Comparison of ENCODE assay signal across 9 mouse cellular contexts in genomic region chr4:82466144-82466543, GRCm38 (mm10).
DNase-seq lines count a peak whose midpoint lies in the region; ATAC-seq and TF ChIP-seq lines count a peak whose summit lies in the region.
"Had no signal": no experiment of that assay in that cellular context is flagged by ENCODE, and none has a peak within 500 bp of the region (broad histone marks: within the 10 kb centered on the region; RNA-seq: fewer than 3 reads in every experiment).

No protein-coding gene starts in this region.

- WGBS in heart, embryonic 13.5 days: 35% methylated on average over 6 of the region's 6 CpGs
- whole genome bisulfite sequencing in neural tube, embryonic 13.5 days: 71% methylated on average over 6 of the region's 6 CpGs
- 33% methylated on average over 6 of the region's 6 CpGs for WGBS in kidney, adult 2 months

- H3K4me1 ChIP-seq in heart, embryonic 13.5 days: peaks cover 86% of the 10 kb centered on the region
- H3K4me1 ChIP-seq in neural tube, embryonic 13.5 days (replicated peaks): peaks cover 65% of the 10 kb centered on the region
- H3K4me1 ChIP-seq in kidney, adult 2 months (ENCODE audit: control insufficient read depth, insufficient read depth, low read length): peaks cover 30% of the 10 kb centered on the region

- H3K9me3 ChIP-seq in heart, embryonic 13.5 days: no peaks in the 10 kb centered on the region
- H3K9me3 ChIP-seq in neural tube, embryonic 13.5 days: no peaks in the 10 kb centered on the region
- H3K9me3 ChIP-seq: hindbrain, embryonic 10.5 days had no signal

- TF ChIP-seq POLR2A in kidney, adult 2 months (IDR thresholded peaks at IDR 0.05; ENCODE audit: low read depth, low read length): no peak

- no peaks in the 10 kb centered on the region for H3K36me3 ChIP-seq in heart, embryonic 13.5 days
- H3K36me3 ChIP-seq in neural tube, embryonic 13.5 days: no peaks in the 10 kb centered on the region
- H3K36me3 ChIP-seq in kidney, adult 2 months (ENCODE audit: control insufficient read depth, insufficient read depth, low read length): no peaks in the 10 kb centered on the region
- H3K36me3 ChIP-seq: hindbrain, embryonic 10.5 days had no signal

- H3K4me3 ChIP-seq in heart, embryonic 13.5 days: no peak overlapping the region
- H3K4me3 ChIP-seq in neural tube, embryonic 13.5 days: no peak overlapping the region
- no peak overlapping the region for H3K4me3 ChIP-seq in kidney, adult 2 months (ENCODE audit: insufficient read depth, low read depth, low read length)
- H3K4me3 ChIP-seq: hindbrain, embryonic 10.5 days had no signal

- TF ChIP-seq CTCF in kidney, adult 2 months (conservative IDR thresholded peaks at IDR 0.05; ENCODE audit: insufficient read depth, insufficient read length, low read depth, low read length): no peak

- H3K27me3 ChIP-seq in heart, embryonic 13.5 days (replicated peaks): no peaks in the 10 kb centered on the region
- no peaks in the 10 kb centered on the region for H3K27me3 ChIP-seq in neural tube, embryonic 13.5 days
- H3K27me3 ChIP-seq in kidney, adult 2 months (replicated peaks; ENCODE audit: control insufficient read depth, insufficient read depth, low read length): no peaks in the 10 kb centered on the region

- H3K9ac ChIP-seq in heart, embryonic 13.5 days: peak overlapping the region; percentile 70
- H3K9ac ChIP-seq in neural tube, embryonic 13.5 days: no peak overlapping the region

- peak overlapping the region; percentile 83 for H3K27ac ChIP-seq in heart, embryonic 13.5 days (replicated peaks)
- H3K27ac ChIP-seq in neural tube, embryonic 13.5 days (replicated peaks): peak overlapping the region; percentile 33; the same call in 1 of the 2 replicates
- H3K27ac ChIP-seq in kidney, adult 2 months (ENCODE audit: insufficient read depth, low read depth, low read length): peak overlapping the region; percentile 72
- H3K27ac ChIP-seq: hindbrain, embryonic 10.5 days had no signal

- intact Hi-C loops in left cerebral cortex, postnatal 14 days (cut with DNase I): no loop called here

- 0 out of 2 replicates have a peak, but pooled peaks have one; percentile 9 for ATAC-seq in heart, embryonic 13.5 days (ENCODE audit: extremely low read depth, insufficient number of reproducible peaks, low FRiP score, low TSS enrichment)
- no peak for ATAC-seq in neural tube, embryonic 13.5 days (ENCODE audit: low read depth)
- no peak for ATAC-seq in monocyte, adult 5-6 weeks (replicated peaks; ENCODE audit: insufficient number of reproducible peaks, low FRiP score, low TSS enrichment, poor library complexity, severe bottlenecking)

- H3K4me2 ChIP-seq in heart, embryonic 13.5 days: peak overlapping the region; percentile 43
- H3K4me2 ChIP-seq in neural tube, embryonic 13.5 days: no peak overlapping the region
- H3K4me2 ChIP-seq: liver, embryonic 11.5 days had no signal

- DNase-seq in heart, postnatal 4 days: no peak
- DNase-seq in neural tube, embryonic 10.5 days (ENCODE audit: extremely low spot score, low spot score): no peak
- peak; percentile 69 for DNase-seq in kidney, adult 2 months
- DNase-seq in left cerebral cortex, postnatal 14 days (ENCODE audit: low spot score in 2 of 2): no peak

Comparison
In these comparisons a context has a peak if more than half of its experiments do, and no peak if none do; other contexts are left out.
1. H3K27ac ChIP-seq: peak in every context shown above with its lines; median percentile 83 in heart, embryonic 13.5 days; 72 in kidney, adult 2 months; 33 in neural tube, embryonic 13.5 days.